Mouse (Mus musculus) forebrain, embryonic 16.5 days (tissue): Measurements from ENCODE around the gene Evpl. TPM values are rescaled to one million over a fixed set of nuclear protein-coding genes. Genes with fewer than 3 reads are reported as not detected.

Source experiments
- ATAC-seq: fragments of 200-750 bp; cut with Nextera tagmentation; 2 replicates; pipeline ENCODE4 v1.8.0; 2017; ENCODE audit warnings: mild to moderate bottlenecking, moderate library complexity
- H3K27ac ChIP-seq: fragments of 300-500 bp; sonication (generic); 2 replicates; pipeline ENCODE4 v1.5.1; 2014; ENCODE audit warnings: low read length, control low read depth
- H3K27me3 ChIP-seq: fragments of 300-500 bp; sonication (generic); replicated peaks from 2 replicates; pipeline ENCODE4 v1.6.1; 2014; ENCODE audit warnings: low read length; ENCODE audit not compliant: control insufficient read depth, insufficient read depth
- H3K36me3 ChIP-seq: fragments of 300-500 bp; sonication (generic); 2 replicates; pipeline ENCODE4 v1.6.1; 2014; ENCODE audit not compliant: control insufficient read depth, insufficient read depth
- H3K4me1 ChIP-seq: fragments of 300-500 bp; sonication (generic); replicated peaks from 2 replicates; pipeline ENCODE4 v1.6.1; 2014; ENCODE audit warnings: low read length; ENCODE audit not compliant: control insufficient read depth, insufficient read depth
- H3K4me2 ChIP-seq: fragments of 300-500 bp; sonication (generic); 2 replicates; pipeline ENCODE4 v1.6.1; 2014; ENCODE audit warnings: mild to moderate bottlenecking, low read length, control low read depth
- H3K4me3 ChIP-seq: fragments of 300-500 bp; sonication (generic); replicated peaks from 2 replicates; pipeline ENCODE4 v1.5.1; 2014; ENCODE audit warnings: mild to moderate bottlenecking, low read length, control low read depth
- H3K9ac ChIP-seq: fragments of 300-500 bp; sonication (generic); replicated peaks from 2 replicates; pipeline ENCODE4 v1.6.1; 2014; ENCODE audit warnings: low read depth, low read length, control low read depth
- H3K9me3 ChIP-seq: fragments of 300-500 bp; sonication (generic); 2 replicates; pipeline ENCODE4 v1.6.1; 2016; ENCODE audit warnings: low read length; ENCODE audit not compliant: control insufficient read depth
- WGBS: fragments of 180-500 bp; shearing (Covaris S2); extraction: QIAGEN DNeasy Blood & Tissue Kit; methylation state at CpG from one replicate; pipeline ENCODE4 v1.1.7; 2014; 5-methylcytosine and 5-hydroxymethylcytosine counted together
- polyA plus RNA-seq: library from polyadenylated mRNA; unstranded; fragments of >200 nt; fragmentation: Nextera tagmentation; extraction: Ambion mirVana; gene quantifications from 2 replicates; pipeline ENCODE4 v1.2.1, GENCODE M21; 2015

Evpl gene
- polyA plus RNA-seq, 1 experiment from 2014 or later, result 0.39 TPM

DNA sequence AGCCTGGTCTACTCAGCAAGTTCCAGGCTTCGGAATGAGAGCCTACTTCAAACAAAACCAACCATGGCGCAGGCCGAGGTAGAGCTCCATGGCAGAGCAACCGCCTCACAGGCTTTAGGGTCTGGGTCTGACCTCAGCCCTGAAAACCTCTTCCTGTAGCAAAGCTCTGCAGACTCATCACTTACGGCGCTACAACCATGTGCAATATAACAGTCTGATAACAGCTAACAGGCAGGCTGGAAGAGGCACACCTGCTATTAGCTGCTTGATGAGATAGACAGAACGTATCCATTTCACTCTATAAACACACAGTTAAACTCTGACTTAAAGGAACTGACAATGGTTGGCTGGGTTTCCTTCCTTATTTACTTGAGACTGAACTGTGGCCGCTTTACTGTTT, 21.6 kb upstream of the Evpl start:
- Histone ChIP-seq H3K36me3 (peaks cover 55% of the 10 kb centered on the region), H3K9me3 (no peaks in the 10 kb centered on the region), H3K4me3 (no peak overlapping the region), H3K4me2 (no peak overlapping the region), H3K4me1 (no peaks in the 10 kb centered on the region), H3K27me3 (no peaks in the 10 kb centered on the region), H3K9ac (no peak overlapping the region), H3K27ac (no peak overlapping the region)
- 90% methylated on average over 8 of the region's 8 CpGs for WGBS
- no peak for ATAC-seq

DNA sequence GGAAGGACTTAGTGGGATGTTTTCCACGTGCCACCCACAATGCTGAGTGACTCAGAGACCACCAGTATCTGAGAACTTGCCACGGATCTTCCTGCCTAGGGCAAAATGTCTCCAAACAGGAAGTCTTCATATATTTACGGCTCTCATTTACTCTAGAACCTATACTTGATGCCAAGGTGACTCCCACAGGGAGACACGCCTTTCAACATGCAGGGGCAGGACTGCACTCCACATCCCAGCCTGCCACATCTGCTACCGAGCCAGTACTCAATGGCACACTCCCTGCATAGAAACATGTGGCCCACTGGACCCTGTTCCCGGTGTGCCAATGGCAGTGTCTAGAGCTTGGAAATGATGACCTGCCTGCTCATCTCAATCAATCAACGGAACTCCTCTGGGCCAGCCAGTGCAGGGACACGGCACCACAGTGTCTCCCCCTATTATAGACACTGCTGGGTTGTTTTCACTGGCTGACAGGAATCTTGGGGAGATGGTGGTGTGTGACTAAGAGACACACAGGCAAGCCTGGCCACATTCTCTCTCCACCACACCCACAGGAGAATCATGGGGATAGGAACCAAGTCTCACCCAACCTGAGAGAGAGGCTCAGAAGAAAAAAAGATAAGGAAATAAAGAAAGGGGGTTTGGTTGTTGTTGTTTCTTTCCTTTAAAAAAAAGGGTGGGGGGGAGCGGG, 18.3 kb upstream of the Evpl start:
- no peak for ATAC-seq
- Histone ChIP-seq H3K27ac (no peak overlapping the region), H3K27me3 (no peaks in the 10 kb centered on the region), H3K9ac (no peak overlapping the region), H3K4me1 (no peaks in the 10 kb centered on the region), H3K4me2 (no peak overlapping the region), H3K36me3 (peaks cover 38% of the 10 kb centered on the region), H3K4me3 (no peak overlapping the region), H3K9me3 (no peaks in the 10 kb centered on the region)
- WGBS, result 94% methylated on average over 9 of the region's 9 CpGs

DNA sequence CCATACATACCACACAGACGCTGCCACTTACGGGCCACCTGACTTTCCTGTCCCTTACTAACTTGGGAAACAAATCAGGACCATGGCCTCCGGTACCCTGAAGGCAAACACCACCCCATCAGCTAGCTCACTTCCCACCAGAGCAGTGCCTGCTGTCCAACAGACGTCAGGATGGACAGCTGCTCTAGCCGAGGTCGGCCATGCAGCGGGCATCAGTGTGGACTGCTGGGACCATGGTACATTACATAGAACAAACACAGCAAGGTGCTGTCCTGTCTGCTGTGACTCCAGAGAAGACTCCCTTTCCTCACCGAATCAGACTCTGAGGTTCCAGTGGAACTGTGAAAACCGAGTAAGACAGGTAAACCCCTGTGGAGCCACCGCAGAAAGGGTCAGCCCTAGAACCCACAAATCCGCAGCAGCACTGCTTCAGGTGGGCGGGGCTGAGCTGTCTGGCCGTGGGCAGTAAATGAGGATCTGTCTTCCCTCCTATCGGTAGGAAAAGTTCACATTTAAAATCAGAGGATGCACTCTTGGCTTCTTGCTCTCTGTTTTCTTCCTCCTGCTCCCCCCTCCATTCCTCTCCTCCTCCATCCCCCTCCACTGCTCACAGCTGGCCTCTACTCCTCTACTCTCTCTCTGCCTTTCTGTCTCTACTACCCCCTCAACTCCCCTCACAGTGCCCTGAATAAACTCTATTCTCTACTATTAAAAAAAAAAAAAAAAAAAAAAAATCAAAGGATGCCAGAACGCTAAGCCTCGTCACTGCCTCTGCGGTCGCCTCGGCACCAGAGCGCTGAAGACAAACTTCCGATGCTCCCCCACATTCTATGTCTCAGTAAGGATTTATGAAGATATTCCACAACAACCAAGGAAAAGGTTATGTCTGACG, 17.5 kb upstream of the Evpl start:
- no peak overlapping the region for H3K4me2 ChIP-seq
- no peaks in the 10 kb centered on the region for H3K9me3 ChIP-seq
- H3K36me3 ChIP-seq, result peaks cover 37% of the 10 kb centered on the region
- H3K4me1 ChIP-seq, result no peaks in the 10 kb centered on the region
- H3K4me3 ChIP-seq, result no peak overlapping the region
- H3K9ac ChIP-seq, result no peak overlapping the region
- WGBS, result 85% methylated on average over 22 of the region's 22 CpGs
- no peaks in the 10 kb centered on the region for H3K27me3 ChIP-seq
- no peak overlapping the region for H3K27ac ChIP-seq
- ATAC-seq, result no peak

DNA sequence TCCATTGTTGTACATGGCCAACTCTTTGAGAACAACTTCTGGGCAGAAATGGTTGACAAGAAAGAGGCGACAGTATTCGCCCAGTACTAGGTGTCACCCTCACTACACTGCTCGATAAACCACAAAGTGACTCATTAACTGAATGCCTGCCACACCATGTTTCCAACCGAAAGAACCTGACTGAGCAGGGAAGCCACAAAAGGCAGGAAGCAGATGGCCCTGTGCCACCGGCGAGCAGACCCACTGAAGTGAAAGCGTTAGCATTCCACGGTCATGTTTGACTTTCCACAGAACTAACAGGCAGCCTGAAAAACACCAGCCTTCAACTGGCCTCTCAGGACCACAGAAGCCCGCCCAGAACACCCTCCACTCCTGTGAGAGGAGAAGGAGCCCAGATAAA, 16.8 kb upstream of the Evpl start:
- H3K27me3 ChIP-seq, result no peaks in the 10 kb centered on the region
- 88% methylated on average over 9 of the region's 9 CpGs for WGBS
- H3K36me3 ChIP-seq, result peaks cover 39% of the 10 kb centered on the region
- no peak overlapping the region for H3K4me2 ChIP-seq
- H3K9ac ChIP-seq, result no peak overlapping the region
- H3K9me3 ChIP-seq, result no peaks in the 10 kb centered on the region
- no peak for ATAC-seq
- H3K27ac ChIP-seq, result no peak overlapping the region
- no peak overlapping the region for H3K4me3 ChIP-seq
- no peaks in the 10 kb centered on the region for H3K4me1 ChIP-seq

DNA sequence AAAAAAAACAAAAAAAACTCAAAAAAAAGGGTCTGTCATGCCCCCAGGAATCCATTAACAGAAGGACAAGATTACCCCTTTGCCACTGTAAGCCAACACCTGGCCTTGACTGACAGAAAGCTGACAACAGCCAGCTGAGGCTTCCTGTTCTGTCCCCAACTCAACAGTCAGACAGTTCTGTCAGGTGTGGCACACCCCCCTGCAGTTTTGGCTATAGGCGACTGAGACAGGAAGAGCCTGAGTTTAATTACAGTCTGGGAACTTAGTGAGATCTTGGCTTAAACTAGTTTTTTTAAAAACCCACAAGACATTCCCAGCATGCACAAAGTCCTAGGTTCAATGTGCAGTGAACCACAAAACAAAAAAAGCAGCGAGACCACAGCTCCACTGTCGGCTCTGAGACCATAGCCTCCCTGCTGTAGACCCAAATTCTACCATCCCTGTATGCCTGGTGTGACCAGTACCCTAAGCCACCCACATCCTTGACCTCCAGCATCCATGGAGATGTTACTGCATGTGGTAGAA, 15.3 kb upstream of the Evpl start:
- H3K4me2 ChIP-seq, result no peak overlapping the region
- H3K9me3 ChIP-seq, result no peaks in the 10 kb centered on the region
- no peaks in the 10 kb centered on the region for H3K27me3 ChIP-seq
- peaks cover 41% of the 10 kb centered on the region for H3K36me3 ChIP-seq
- no peak overlapping the region for H3K4me3 ChIP-seq
- no peaks in the 10 kb centered on the region for H3K4me1 ChIP-seq
- H3K27ac ChIP-seq, result no peak overlapping the region
- ATAC-seq, result no peak
- WGBS, result 89% methylated on average over 3 of the region's 3 CpGs
- H3K9ac ChIP-seq, result no peak overlapping the region

DNA sequence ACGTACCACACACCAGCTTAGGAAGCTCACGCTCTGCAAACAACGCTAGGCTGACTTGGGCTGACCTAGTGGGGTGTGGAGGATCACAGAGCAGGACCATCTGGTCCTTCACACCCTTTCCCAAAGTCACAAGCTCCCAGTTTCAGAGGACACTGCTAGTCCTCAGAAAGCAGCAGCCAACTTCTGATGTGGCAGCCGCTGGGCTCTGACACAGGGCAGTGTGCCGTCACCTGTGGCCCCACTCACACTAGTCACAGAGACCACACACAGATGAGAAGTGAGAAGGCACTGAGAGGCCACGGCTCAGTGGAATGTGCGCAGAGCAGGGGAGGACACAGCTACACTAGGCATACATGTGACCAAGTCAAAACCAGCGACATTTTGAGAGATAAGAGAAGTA, 13.0 kb upstream of the Evpl start:
- no peak overlapping the region for H3K27ac ChIP-seq
- no peak overlapping the region for H3K4me3 ChIP-seq
- no peak overlapping the region for H3K4me2 ChIP-seq
- peaks cover 48% of the 10 kb centered on the region for H3K36me3 ChIP-seq
- no peaks in the 10 kb centered on the region for H3K9me3 ChIP-seq
- ATAC-seq, result no peak
- H3K9ac ChIP-seq, result no peak overlapping the region
- 89% methylated on average over 8 of the region's 8 CpGs for WGBS
- no peaks in the 10 kb centered on the region for H3K4me1 ChIP-seq
- no peaks in the 10 kb centered on the region for H3K27me3 ChIP-seq

DNA sequence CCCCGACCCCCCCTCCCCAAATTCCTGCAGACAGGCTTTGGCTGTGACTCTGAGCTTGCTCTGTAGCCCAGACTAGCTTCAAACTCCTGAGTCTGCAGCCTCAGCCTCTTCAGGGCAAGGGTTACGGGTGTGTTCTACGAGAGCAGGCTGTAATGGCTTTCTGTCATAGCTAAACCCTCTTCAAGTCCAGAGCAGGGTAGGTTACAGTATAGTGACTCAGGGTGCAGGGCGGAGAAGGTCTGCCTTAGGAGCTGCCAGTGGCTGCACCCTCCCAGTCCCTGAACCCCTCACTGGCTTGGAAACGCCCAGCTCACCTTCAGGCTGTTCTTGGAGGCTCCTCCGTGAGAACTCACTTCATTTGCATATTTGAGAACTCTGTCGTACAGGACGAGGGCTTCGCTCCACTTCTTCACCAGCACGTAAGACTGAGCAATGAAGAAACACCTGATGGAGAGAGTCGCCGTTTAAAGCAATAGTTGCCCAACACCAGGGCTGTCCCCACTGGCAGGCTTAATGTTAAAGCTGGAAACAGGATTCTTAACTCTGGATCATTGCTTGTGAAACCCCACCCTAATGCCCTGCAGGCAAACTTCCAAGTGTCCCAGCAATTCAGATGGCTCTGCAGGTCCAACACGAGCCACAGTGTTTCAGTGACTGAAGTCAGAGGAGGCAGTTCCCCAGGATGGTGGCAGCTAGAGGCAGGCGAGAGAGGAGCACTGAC, 9.8 kb upstream of the Evpl start:
- ATAC-seq, result no peak
- WGBS, result 86% methylated on average over 14 of the region's 14 CpGs

DNA sequence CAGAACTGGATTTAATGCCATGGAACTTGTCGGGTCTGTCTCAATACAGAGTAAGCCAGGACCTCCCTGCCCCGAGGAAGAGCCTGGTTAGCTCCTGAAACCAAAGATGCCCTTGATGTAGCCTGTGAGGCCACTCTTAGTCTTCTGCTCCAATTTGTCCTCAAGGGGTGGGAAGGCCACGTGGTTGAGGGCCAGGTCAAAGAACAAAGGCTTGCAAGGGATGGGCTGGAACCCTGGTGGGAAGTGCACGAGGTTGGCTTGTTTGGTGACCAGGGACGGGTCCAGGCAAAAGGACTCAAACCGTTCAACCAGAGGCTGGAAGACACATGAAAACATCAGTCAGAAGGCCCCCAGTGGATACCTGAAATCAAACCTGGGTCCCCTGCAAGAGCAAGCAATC, 7.7 kb upstream of the Evpl start:
- Histone ChIP-seq H3K36me3 (peaks cover 43% of the 10 kb centered on the region), H3K9me3 (no peaks in the 10 kb centered on the region), H3K9ac (no peak overlapping the region), H3K4me2 (no peak overlapping the region), H3K4me3 (no peak overlapping the region), H3K4me1 (no peaks in the 10 kb centered on the region), H3K27ac (no peak overlapping the region), H3K27me3 (no peaks in the 10 kb centered on the region)
- no peak for ATAC-seq
- 74% methylated on average over 6 of the region's 6 CpGs for WGBS

More for the DNA sequence above, 9.8 kb upstream of the Evpl start:
- H3K4me1 ChIP-seq, result no peaks in the 10 kb centered on the region
- H3K9ac ChIP-seq, result no peak overlapping the region
- H3K4me2 ChIP-seq, result no peak overlapping the region
- no peak overlapping the region for H3K27ac ChIP-seq
- no peak overlapping the region for H3K4me3 ChIP-seq
- no peaks in the 10 kb centered on the region for H3K9me3 ChIP-seq
- H3K27me3 ChIP-seq, result no peaks in the 10 kb centered on the region
- peaks cover 52% of the 10 kb centered on the region for H3K36me3 ChIP-seq

DNA sequence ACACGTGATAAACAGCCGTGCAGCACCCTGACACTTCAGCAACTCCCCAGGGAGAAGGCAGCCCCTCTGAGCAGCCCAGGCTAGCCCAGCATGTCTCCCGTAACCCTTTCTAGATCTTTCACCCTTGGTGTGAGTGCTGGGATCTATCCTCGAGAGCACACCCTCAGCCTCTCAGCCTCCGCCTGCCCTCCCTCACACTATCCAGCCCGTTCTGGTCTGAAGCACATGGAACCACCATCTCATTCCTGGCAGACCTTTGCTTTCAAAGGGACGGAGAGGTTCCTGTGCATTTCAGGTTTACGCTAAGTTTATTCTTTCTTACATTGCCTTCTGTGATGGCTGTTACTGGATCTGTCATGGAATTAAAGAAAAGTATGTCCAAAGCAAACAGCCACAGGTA, 6.7 kb upstream of the Evpl start:
- H3K4me1 ChIP-seq, result no peaks in the 10 kb centered on the region
- H3K27me3 ChIP-seq, result no peaks in the 10 kb centered on the region
- 88% methylated on average over 8 of the region's 8 CpGs for WGBS
- H3K36me3 ChIP-seq, result peaks cover 33% of the 10 kb centered on the region
- H3K4me2 ChIP-seq, result no peak overlapping the region
- no peak for ATAC-seq
- H3K9me3 ChIP-seq, result no peaks in the 10 kb centered on the region
- H3K9ac ChIP-seq, result no peak overlapping the region
- H3K4me3 ChIP-seq, result no peak overlapping the region
- no peak overlapping the region for H3K27ac ChIP-seq
